In the genomic region with DNA sequence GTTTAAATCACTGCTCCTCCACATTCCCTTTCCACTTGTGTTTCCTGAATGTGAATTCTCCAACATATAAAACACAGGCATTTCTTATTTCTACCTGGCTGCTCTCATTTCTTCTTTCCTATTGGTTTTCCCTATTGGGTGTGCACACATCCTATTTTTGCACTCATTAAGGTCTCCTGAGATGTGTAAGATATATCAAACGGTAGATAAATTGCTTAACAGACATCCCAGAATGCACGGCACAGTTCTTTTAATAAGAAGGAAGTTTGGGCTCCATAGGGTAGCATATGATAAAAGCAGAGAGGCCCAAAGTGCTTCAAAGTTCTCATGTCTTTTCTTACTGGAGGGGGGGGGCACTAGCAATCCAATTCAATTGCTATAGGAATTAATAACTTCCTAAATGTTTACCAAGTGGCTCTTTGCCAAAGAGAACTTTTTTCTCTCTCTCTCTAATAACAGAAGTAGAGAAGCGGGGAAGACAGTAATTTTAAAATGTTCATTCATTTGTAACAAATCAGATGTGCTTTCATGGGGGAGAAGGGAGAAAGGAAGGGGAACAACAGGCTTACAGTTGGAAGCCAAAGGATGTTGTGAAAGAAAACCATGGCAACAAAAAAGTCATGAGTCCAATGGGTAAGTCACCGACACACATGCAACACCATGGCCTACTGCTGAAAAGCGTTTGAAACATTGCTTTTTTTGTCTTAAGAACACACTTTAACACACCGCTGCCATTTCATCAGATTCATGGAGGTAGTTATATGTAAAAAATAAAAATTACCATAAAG, we compare ENCODE assay signal across 25 mouse cellular contexts.
A peak's percentile ranks its signal among the peaks of the same experiment; 100 is the strongest.
DNase-seq lines count a peak whose midpoint lies in the region; ATAC-seq and TF ChIP-seq lines count a peak whose summit lies in the region.
"Had no signal": no experiment of that assay in that cellular context is flagged by ENCODE, and none has a peak within 500 bp of the region (broad histone marks: within the 10 kb centered on the region; RNA-seq: fewer than 3 reads in every experiment).

No protein-coding gene starts in this region.

- peak; percentile 18 for DNase-seq in hindbrain, postnatal 0 days (ENCODE audit: low spot score)
- peak; percentile 5 for DNase-seq in 416B (ENCODE audit: low read depth)
- no peak for DNase-seq in gastrocnemius, postnatal 4 days (ENCODE audit: low spot score in 2 of 2)
- DNase-seq: adrenal gland, adult 8-10 months; adrenal gland, postnatal 25 days; cerebellum, adult 11-12 months; cerebellum, adult 8-10 months; cerebellum, postnatal 10 days; cerebellum, postnatal 36 days; forebrain, postnatal 0 days; gastrocnemius, postnatal 10 days; gastrocnemius, postnatal 36 days; heart, postnatal 36 days; kidney, adult 11 months had no signal

- 50% methylated on average over 6 of the region's 6 CpGs for WGBS in hindbrain, postnatal 0 days
- 68% methylated on average over 6 of the region's 6 CpGs for WGBS in hindbrain, embryonic 13.5 days

- ATAC-seq in hindbrain, postnatal 0 days, result no peak
- no peak for ATAC-seq in hindbrain, embryonic 13.5 days (ENCODE audit: low FRiP score)
- ATAC-seq in common myeloid progenitor, adult 5-6 weeks (replicated peaks; ENCODE audit: low read depth, poor library complexity, severe bottlenecking), result peak; percentile 50; the same call in 1 of the 2 replicates
- ATAC-seq in megakaryocyte progenitor cell, adult 5-6 weeks (replicated peaks; ENCODE audit: poor library complexity), result peak; percentile 90
- ATAC-seq: activated CD4-positive, CD25-positive, alpha-beta regulatory T cell, adult 4 months; forebrain, embryonic 14.5 days; forebrain, postnatal 0 days; intestine, embryonic 15.5 days had no signal

- H3K9me3 ChIP-seq in hindbrain, postnatal 0 days (ENCODE audit: low read length), result no peaks in the 10 kb centered on the region
- no peaks in the 10 kb centered on the region for H3K9me3 ChIP-seq in hindbrain, embryonic 13.5 days
- H3K9me3 ChIP-seq: embryonic facial prominence, embryonic 12.5 days; embryonic facial prominence, embryonic 15.5 days; hindbrain, embryonic 15.5 days; intestine, embryonic 15.5 days had no signal

- H3K9ac ChIP-seq in hindbrain, postnatal 0 days (replicated peaks; ENCODE audit: low read length), result no peak overlapping the region
- no peak overlapping the region for H3K9ac ChIP-seq in hindbrain, embryonic 13.5 days
- H3K9ac ChIP-seq: embryonic facial prominence, embryonic 12.5 days; embryonic facial prominence, embryonic 15.5 days; forebrain, postnatal 0 days; hindbrain, embryonic 15.5 days; intestine, embryonic 15.5 days had no signal

- no peak for TF ChIP-seq CTCF in hindbrain, postnatal 0 days (IDR thresholded peaks at IDR 0.05; ENCODE audit: low read depth)

- H3K4me3 ChIP-seq in hindbrain, postnatal 0 days (ENCODE audit: low read length), result no peak overlapping the region
- no peak overlapping the region for H3K4me3 ChIP-seq in hindbrain, embryonic 13.5 days
- H3K4me3 ChIP-seq: embryonic facial prominence, embryonic 12.5 days; embryonic facial prominence, embryonic 15.5 days; heart, adult 2 months; hindbrain, embryonic 15.5 days; intestine, embryonic 15.5 days had no signal

- no peak overlapping the region for H3K27ac ChIP-seq in hindbrain, postnatal 0 days
- H3K27ac ChIP-seq in hindbrain, embryonic 13.5 days, result no peak overlapping the region
- H3K27ac ChIP-seq: embryonic facial prominence, embryonic 12.5 days; embryonic facial prominence, embryonic 15.5 days; heart, adult 2 months; hindbrain, embryonic 15.5 days; intestine, embryonic 15.5 days had no signal

- peaks cover 13% of the 10 kb centered on the region; the same call in 1 of the 2 replicates for H3K36me3 ChIP-seq in hindbrain, postnatal 0 days (ENCODE audit: insufficient read depth, low read length)
- H3K36me3 ChIP-seq in hindbrain, embryonic 13.5 days, result peaks cover 34% of the 10 kb centered on the region

- no peaks in the 10 kb centered on the region for H3K27me3 ChIP-seq in hindbrain, postnatal 0 days (ENCODE audit: insufficient read depth, low read length)
- no peaks in the 10 kb centered on the region for H3K27me3 ChIP-seq in hindbrain, embryonic 13.5 days
- H3K27me3 ChIP-seq: embryonic facial prominence, embryonic 12.5 days; embryonic facial prominence, embryonic 15.5 days; hindbrain, embryonic 15.5 days; intestine, embryonic 15.5 days had no signal

- peaks cover 6% of the 10 kb centered on the region; the same call in 1 of the 2 replicates for H3K4me1 ChIP-seq in hindbrain, postnatal 0 days (ENCODE audit: insufficient read depth, low read length)
- peaks cover 45% of the 10 kb centered on the region for H3K4me1 ChIP-seq in hindbrain, embryonic 13.5 days (replicated peaks)
- H3K4me1 ChIP-seq: embryonic facial prominence, embryonic 12.5 days; intestine, embryonic 15.5 days had no signal

- H3K4me2 ChIP-seq in hindbrain, postnatal 0 days (ENCODE audit: low read depth, low read length), result no peak overlapping the region
- H3K4me2 ChIP-seq in hindbrain, embryonic 13.5 days, result no peak overlapping the region
- H3K4me2 ChIP-seq: embryonic facial prominence, embryonic 12.5 days; embryonic facial prominence, embryonic 15.5 days; heart, embryonic 11.5 days; hindbrain, embryonic 15.5 days; intestine, embryonic 15.5 days had no signal

Comparison
In these comparisons a context has a peak if more than half of its experiments do, and no peak if none do; other contexts are left out.
1. ATAC-seq: peak in common myeloid progenitor, adult 5-6 weeks (single experiment) and megakaryocyte progenitor cell, adult 5-6 weeks (single experiment); none in hindbrain, postnatal 0 days (single experiment) and hindbrain, embryonic 13.5 days (single experiment).
2. DNase-seq: peak in hindbrain, postnatal 0 days (single experiment) and 416B (single experiment); none in gastrocnemius, postnatal 4 days (0 of 2).